Mouse (Mus musculus) E14TG2a.4 (cell line): ENCODE measurements around the gene Abt1.

Experiments used
- CTCF ChIP-seq: conservative IDR thresholded peaks from 2 replicates; pipeline ENCODE4 v1.5.1; 2014; ENCODE audit warnings: low read length
- POU5F1 ChIP-seq: IDR thresholded peaks from 2 replicates; pipeline ENCODE4 v1.6.1; 2014; ENCODE audit warnings: low read length, borderline replicate concordance

- TF ChIP-seq CTCF (no peak), POU5F1 (no peak)
Measured at GRCm38 (mm10) chr13:23462669-23463068, 39.0 kb upstream of the Abt1 start.
